Mouse (Mus musculus): Measurements from ENCODE around the gene Cdkal1. TPM values are rescaled to one million over a fixed set of nuclear protein-coding genes. Genes with fewer than 3 reads are reported as not detected.

Cdkal1 gene
- total RNA-seq, 2 experiments from 2014 or later = 18.4 to 18.8 TPM

- DNase-seq (ENCODE audit: low spot score in 2 of 2) = no peak
Measured at GRCm38 (mm10) chr13:29590685-29591084, 264.8 kb downstream of the Cdkal1 start.

GRCm38 (mm10) chr13:29590164-29590563 is 265.3 kb downstream of the Cdkal1 start:
- DNase-seq (ENCODE audit: low spot score in 2 of 2) = no peak

GRCm38 (mm10) chr13:29588693-29589092 is 266.8 kb downstream of the Cdkal1 start:
- DNase-seq (ENCODE audit: low spot score in 2 of 2) = no peak

GRCm38 (mm10) chr13:29581762-29582700 is 273.4 kb downstream of the Cdkal1 start:
- DNase-seq (ENCODE audit: low spot score in 2 of 2) = peak; percentile 40 to 60

GRCm38 (mm10) chr13:29580780-29581179 is 274.7 kb downstream of the Cdkal1 start:
- DNase-seq (ENCODE audit: low spot score in 2 of 2) = no peak

GRCm38 (mm10) chr13:29580009-29580408 is 275.5 kb downstream of the Cdkal1 start:
- no peak for DNase-seq (ENCODE audit: low spot score in 2 of 2)

GRCm38 (mm10) chr13:29578621-29579020 is 276.9 kb downstream of the Cdkal1 start:
- DNase-seq (ENCODE audit: low spot score in 2 of 2) = no peak

- DNase-seq (ENCODE audit: low spot score in 2 of 2) = no peak
Measured at GRCm38 (mm10) chr13:29574784-29575183, 280.7 kb downstream of the Cdkal1 start.

- DNase-seq (ENCODE audit: low spot score in 2 of 2) = no peak
Measured at GRCm38 (mm10) chr13:29572477-29572876, 283.0 kb downstream of the Cdkal1 start.

- no peak for DNase-seq (ENCODE audit: low spot score in 2 of 2)
Measured at GRCm38 (mm10) chr13:29565710-29566109, 289.8 kb downstream of the Cdkal1 start.

GRCm38 (mm10) chr13:29559188-29559587 is 296.3 kb downstream of the Cdkal1 start:
- no peak for DNase-seq (ENCODE audit: low spot score in 2 of 2)

GRCm38 (mm10) chr13:29555160-29555785 is 300.2 kb downstream of the Cdkal1 start:
- DNase-seq (ENCODE audit: low spot score in 2 of 2) = no peak

- no peak for DNase-seq (ENCODE audit: low spot score in 2 of 2)
Measured at GRCm38 (mm10) chr13:29553792-29554191, 301.7 kb downstream of the Cdkal1 start.

- DNase-seq (ENCODE audit: low spot score in 2 of 2) = no peak
Measured at GRCm38 (mm10) chr13:29552322-29552870, 303.1 kb downstream of the Cdkal1 start.

- no peak for DNase-seq (ENCODE audit: low spot score in 2 of 2)
Measured at GRCm38 (mm10) chr13:29550886-29551285, 304.6 kb downstream of the Cdkal1 start.

- DNase-seq (ENCODE audit: low spot score in 2 of 2) = no peak
Measured at GRCm38 (mm10) chr13:29550203-29550602, 305.3 kb downstream of the Cdkal1 start.

- no peak for DNase-seq (ENCODE audit: low spot score in 2 of 2)
Measured at GRCm38 (mm10) chr13:29549761-29550160, 305.7 kb downstream of the Cdkal1 start.

- no peak for DNase-seq (ENCODE audit: low spot score in 2 of 2)
Measured at GRCm38 (mm10) chr13:29537906-29538305, 317.6 kb downstream of the Cdkal1 start.

GRCm38 (mm10) chr13:29533586-29533985 is 321.9 kb downstream of the Cdkal1 start:
- DNase-seq (ENCODE audit: low spot score in 2 of 2) = no peak

- DNase-seq (ENCODE audit: low spot score in 2 of 2) = no peak
Measured at GRCm38 (mm10) chr13:29528344-29528743, 327.1 kb downstream of the Cdkal1 start.

- no peak for DNase-seq (ENCODE audit: low spot score in 2 of 2)
Measured at GRCm38 (mm10) chr13:29521321-29521720, 334.2 kb downstream of the Cdkal1 start.

- no peak for DNase-seq (ENCODE audit: low spot score in 2 of 2)
Measured at GRCm38 (mm10) chr13:29514071-29514470, 341.4 kb downstream of the Cdkal1 start.
